Mouse (Mus musculus): ENCODE measurements around the gene Dgki. TPM values are rescaled to one million over a fixed set of nuclear protein-coding genes. Genes with fewer than 3 reads are reported as not detected.
A peak's percentile ranks its signal among the peaks of the same experiment; 100 is the strongest.

Gene Dgki
- polyA plus RNA-seq, 1 experiment from 2014 or later, result 9.6 TPM

GRCm38 (mm10) chr6:37199502-37199901 is 100.5 kb downstream of the Dgki start:
- no peaks in the 10 kb centered on the region for H3K27me3 ChIP-seq (ENCODE audit: control insufficient read depth, insufficient read depth, low read length)
- WGBS, result 85% methylated on average over 3 of the region's 3 CpGs
- H3K9ac ChIP-seq, result no peak overlapping the region
- DNase-seq (ENCODE audit: low spot score), result no peak
- no peak for ATAC-seq (ENCODE audit: low FRiP score)
- no peak overlapping the region for H3K4me2 ChIP-seq (replicated peaks)
- no peak overlapping the region for H3K4me3 ChIP-seq (replicated peaks; ENCODE audit: low read length)
- H3K36me3 ChIP-seq (replicated peaks; ENCODE audit: control insufficient read depth, insufficient read depth), result 0 out of 2 replicates have a peak, but pooled peaks cover 3% of the 10 kb centered on the region
- H3K4me1 ChIP-seq (replicated peaks; ENCODE audit: control insufficient read depth, insufficient read depth, low read length), result 0 out of 2 replicates have a peak, but pooled peaks cover 4% of the 10 kb centered on the region
- H3K27ac ChIP-seq, result no peak overlapping the region
- H3K9me3 ChIP-seq (ENCODE audit: control insufficient read depth, low read length), result no peaks in the 10 kb centered on the region

DNA sequence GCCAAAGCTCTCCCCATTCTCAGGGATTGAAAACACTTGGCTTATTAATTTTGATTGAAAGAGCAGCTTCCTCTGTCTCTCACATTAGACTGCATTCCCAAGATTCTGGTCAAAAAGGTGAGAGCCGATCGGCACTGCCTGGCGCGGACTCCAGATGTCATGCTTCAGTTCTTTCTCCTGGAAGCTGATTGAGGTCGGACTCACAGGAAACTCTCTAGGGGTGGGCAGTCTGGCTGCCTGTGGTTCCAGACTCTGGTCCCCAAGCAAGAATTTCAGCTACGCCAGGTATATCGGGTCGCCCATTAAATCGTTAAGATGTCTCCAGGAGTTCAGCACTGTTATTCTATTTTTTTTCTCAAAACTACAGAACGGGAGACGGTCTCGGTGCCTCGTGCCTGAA is 102.2 kb downstream of the Dgki start:
- Histone ChIP-seq H3K4me2 (replicated peaks) (no peak overlapping the region), H3K4me3 (replicated peaks; ENCODE audit: low read length) (no peak overlapping the region), H3K9me3 (ENCODE audit: control insufficient read depth, low read length) (no peaks in the 10 kb centered on the region), H3K36me3 (replicated peaks; ENCODE audit: control insufficient read depth, insufficient read depth) (no peaks in the 10 kb centered on the region), H3K27me3 (ENCODE audit: control insufficient read depth, insufficient read depth, low read length) (no peaks in the 10 kb centered on the region), H3K4me1 (replicated peaks; ENCODE audit: control insufficient read depth, insufficient read depth, low read length) (0 out of 2 replicates have a peak, but pooled peaks cover 4% of the 10 kb centered on the region), H3K27ac (no peak overlapping the region), H3K9ac (no peak overlapping the region)
- DNase-seq (ENCODE audit: low spot score), result no peak
- no peak for ATAC-seq (ENCODE audit: low FRiP score)
- WGBS, result 69% methylated on average over 13 of the region's 13 CpGs

- Histone ChIP-seq H3K27me3 (ENCODE audit: control insufficient read depth, insufficient read depth, low read length) (no peaks in the 10 kb centered on the region), H3K4me1 (replicated peaks; ENCODE audit: control insufficient read depth, insufficient read depth, low read length) (0 out of 2 replicates have a peak, but pooled peaks cover 4% of the 10 kb centered on the region), H3K9ac (no peak overlapping the region), H3K4me3 (replicated peaks; ENCODE audit: low read length) (no peak overlapping the region), H3K4me2 (replicated peaks) (no peak overlapping the region), H3K9me3 (ENCODE audit: control insufficient read depth, low read length) (no peaks in the 10 kb centered on the region), H3K27ac (no peak overlapping the region), H3K36me3 (replicated peaks; ENCODE audit: control insufficient read depth, insufficient read depth) (no peaks in the 10 kb centered on the region)
- WGBS, result 83% methylated on average over 5 of the region's 5 CpGs
- ATAC-seq (ENCODE audit: low FRiP score), result no peak
- no peak for DNase-seq (ENCODE audit: low spot score)
Measured at GRCm38 (mm10) chr6:37196870-37197269, 103.1 kb downstream of the Dgki start.

DNA sequence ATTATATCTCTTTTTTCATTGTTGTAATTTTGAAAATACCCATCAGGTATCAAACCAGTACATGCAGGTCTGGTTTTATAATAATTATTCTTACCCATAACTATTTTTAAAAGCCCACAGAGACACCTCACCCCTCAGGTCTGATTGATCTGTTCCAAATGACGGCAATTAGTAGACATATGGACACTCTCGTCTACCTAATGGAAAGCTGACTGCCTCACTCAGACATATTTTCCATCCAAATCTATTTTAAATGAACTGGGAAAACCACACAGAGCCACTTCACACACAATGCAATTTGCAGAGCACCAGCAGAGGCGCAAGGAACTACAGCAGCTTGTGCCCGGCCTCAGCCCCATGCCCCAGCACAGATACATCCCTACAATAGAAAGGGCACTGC is 104.2 kb downstream of the Dgki start:
- Histone ChIP-seq H3K27me3 (ENCODE audit: control insufficient read depth, insufficient read depth, low read length) (no peaks in the 10 kb centered on the region), H3K36me3 (replicated peaks; ENCODE audit: control insufficient read depth, insufficient read depth) (no peaks in the 10 kb centered on the region), H3K4me1 (replicated peaks; ENCODE audit: control insufficient read depth, insufficient read depth, low read length) (0 out of 2 replicates have a peak, but pooled peaks cover 4% of the 10 kb centered on the region), H3K9me3 (ENCODE audit: control insufficient read depth, low read length) (no peaks in the 10 kb centered on the region), H3K9ac (no peak overlapping the region), H3K4me2 (replicated peaks) (no peak overlapping the region), H3K4me3 (replicated peaks; ENCODE audit: low read length) (no peak overlapping the region), H3K27ac (no peak overlapping the region)
- no peak for DNase-seq (ENCODE audit: low spot score)
- 66% methylated on average over 4 of the region's 4 CpGs for WGBS
- no peak for ATAC-seq (ENCODE audit: low FRiP score)

- ATAC-seq (ENCODE audit: low FRiP score), result no peak
- no peak overlapping the region for H3K4me2 ChIP-seq (replicated peaks)
- 87% methylated on average over 4 of the region's 4 CpGs for WGBS
- H3K36me3 ChIP-seq (replicated peaks; ENCODE audit: control insufficient read depth, insufficient read depth), result no peaks in the 10 kb centered on the region
- DNase-seq (ENCODE audit: low spot score), result no peak
- H3K27ac ChIP-seq, result no peak overlapping the region
- 0 out of 2 replicates have a peak, but pooled peaks cover 7% of the 10 kb centered on the region for H3K4me1 ChIP-seq (replicated peaks; ENCODE audit: control insufficient read depth, insufficient read depth, low read length)
- H3K27me3 ChIP-seq (ENCODE audit: control insufficient read depth, insufficient read depth, low read length), result no peaks in the 10 kb centered on the region
- no peak overlapping the region for H3K4me3 ChIP-seq (replicated peaks; ENCODE audit: low read length)
- H3K9me3 ChIP-seq (ENCODE audit: control insufficient read depth, low read length), result no peaks in the 10 kb centered on the region
- no peak overlapping the region for H3K9ac ChIP-seq
Measured at GRCm38 (mm10) chr6:37181961-37182360, 118.0 kb downstream of the Dgki start.

- DNase-seq (ENCODE audit: low spot score) (peak; percentile 61), ATAC-seq (ENCODE audit: low FRiP score) (peak; percentile 78)
- peaks cover 14% of the 10 kb centered on the region for H3K4me1 ChIP-seq (replicated peaks; ENCODE audit: control insufficient read depth, insufficient read depth, low read length)
- no peak overlapping the region for H3K9ac ChIP-seq
- no peak overlapping the region for H3K4me3 ChIP-seq (replicated peaks; ENCODE audit: low read length)
- H3K9me3 ChIP-seq (ENCODE audit: control insufficient read depth, low read length), result peaks cover 4% of the 10 kb centered on the region; the same call in 1 of the 2 replicates
- 51% methylated on average over 12 of the region's 12 CpGs for WGBS
- peak overlapping the region; percentile 80 for H3K27ac ChIP-seq
- no peaks in the 10 kb centered on the region for H3K36me3 ChIP-seq (replicated peaks; ENCODE audit: control insufficient read depth, insufficient read depth)
- H3K27me3 ChIP-seq (ENCODE audit: control insufficient read depth, insufficient read depth, low read length), result no peaks in the 10 kb centered on the region
- H3K4me2 ChIP-seq (replicated peaks), result no peak overlapping the region; the same call in 1 of the 2 replicates
Measured at GRCm38 (mm10) chr6:37171149-37171832, 128.7 kb downstream of the Dgki start.

- H3K27ac ChIP-seq, result no peak overlapping the region
- no peaks in the 10 kb centered on the region for H3K36me3 ChIP-seq (replicated peaks; ENCODE audit: control insufficient read depth, insufficient read depth)
Measured at GRCm38 (mm10) chr6:37158880-37159279, 141.1 kb downstream of the Dgki start.

DNA sequence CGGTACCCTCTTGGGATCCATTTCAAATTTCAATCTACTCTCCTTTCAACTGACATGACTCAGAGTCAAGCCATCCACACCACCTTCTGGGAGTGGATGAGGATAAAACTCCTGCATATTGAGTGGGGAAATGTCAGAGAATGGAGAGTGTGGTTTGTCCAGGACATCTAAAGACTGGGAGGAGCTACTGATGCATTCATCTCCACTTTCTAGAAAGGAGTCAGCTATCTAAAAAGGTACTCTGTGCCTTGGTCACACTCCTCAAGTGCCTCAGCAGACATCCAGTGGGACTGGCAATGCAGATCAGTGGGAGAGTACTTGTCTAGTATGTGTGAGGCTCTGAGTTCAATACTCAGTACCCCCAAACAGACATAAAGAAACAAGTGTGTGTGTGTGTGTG is 145.9 kb downstream of the Dgki start:
- no peak for ATAC-seq (ENCODE audit: low FRiP score)
- Histone ChIP-seq H3K4me2 (replicated peaks) (no peak overlapping the region), H3K36me3 (replicated peaks; ENCODE audit: control insufficient read depth, insufficient read depth) (no peaks in the 10 kb centered on the region), H3K9me3 (ENCODE audit: control insufficient read depth, low read length) (no peaks in the 10 kb centered on the region), H3K4me3 (replicated peaks; ENCODE audit: low read length) (no peak overlapping the region), H3K27ac (no peak overlapping the region), H3K27me3 (ENCODE audit: control insufficient read depth, insufficient read depth, low read length) (no peaks in the 10 kb centered on the region), H3K9ac (no peak overlapping the region), H3K4me1 (replicated peaks; ENCODE audit: control insufficient read depth, insufficient read depth, low read length) (no peaks in the 10 kb centered on the region)
- DNase-seq (ENCODE audit: low spot score), result no peak
- 87% methylated on average over 1 of the region's 1 CpGs for WGBS

More at GRCm38 (mm10) chr6:37158880-37159279, 141.1 kb downstream of the Dgki start:
- DNase-seq (ENCODE audit: low spot score), result no peak
- H3K4me1 ChIP-seq (replicated peaks; ENCODE audit: control insufficient read depth, insufficient read depth, low read length), result no peaks in the 10 kb centered on the region
- ATAC-seq (ENCODE audit: low FRiP score), result no peak
- no peaks in the 10 kb centered on the region for H3K9me3 ChIP-seq (ENCODE audit: control insufficient read depth, low read length)
- H3K9ac ChIP-seq, result no peak overlapping the region
- H3K27me3 ChIP-seq (ENCODE audit: control insufficient read depth, insufficient read depth, low read length), result no peaks in the 10 kb centered on the region
- WGBS, result 73% methylated on average over 3 of the region's 3 CpGs
- H3K4me3 ChIP-seq (replicated peaks; ENCODE audit: low read length), result no peak overlapping the region
- H3K4me2 ChIP-seq (replicated peaks), result no peak overlapping the region

DNA sequence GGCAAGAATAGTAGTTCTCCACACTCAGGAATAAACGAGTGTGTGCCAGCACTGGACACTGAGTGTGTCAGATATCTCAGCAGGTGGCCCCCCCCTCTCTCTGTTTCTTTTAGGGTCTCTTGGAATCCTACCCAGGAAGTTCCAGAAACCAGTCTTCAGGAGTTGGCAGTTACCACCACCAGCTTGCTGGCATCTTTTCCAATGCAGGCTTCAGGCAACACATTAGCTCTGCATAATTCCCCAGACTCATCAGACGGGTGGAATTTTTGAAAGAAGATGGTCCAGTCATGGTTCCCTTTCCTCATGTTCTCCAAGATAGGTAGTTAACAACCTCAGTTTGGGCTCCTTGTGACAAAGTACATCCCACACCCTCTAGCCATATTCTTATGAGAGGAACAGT is 149.5 kb downstream of the Dgki start:
- no peaks in the 10 kb centered on the region for H3K36me3 ChIP-seq (replicated peaks; ENCODE audit: control insufficient read depth, insufficient read depth)
- H3K4me3 ChIP-seq (replicated peaks; ENCODE audit: low read length), result no peak overlapping the region
- 78% methylated on average over 2 of the region's 2 CpGs for WGBS
- H3K27me3 ChIP-seq (ENCODE audit: control insufficient read depth, insufficient read depth, low read length), result no peaks in the 10 kb centered on the region
- H3K4me2 ChIP-seq (replicated peaks), result no peak overlapping the region
- ATAC-seq (ENCODE audit: low FRiP score) (no peak), DNase-seq (ENCODE audit: low spot score) (no peak)
- no peak overlapping the region for H3K9ac ChIP-seq
- H3K9me3 ChIP-seq (ENCODE audit: control insufficient read depth, low read length), result no peaks in the 10 kb centered on the region
- no peaks in the 10 kb centered on the region for H3K4me1 ChIP-seq (replicated peaks; ENCODE audit: control insufficient read depth, insufficient read depth, low read length)
- no peak overlapping the region for H3K27ac ChIP-seq
